Mouse (Mus musculus): ENCODE measurements around the gene Myh2. TPM values are rescaled to one million over a fixed set of nuclear protein-coding genes. Genes with fewer than 3 reads are reported as not detected.
A peak's percentile ranks its signal among the peaks of the same experiment; 100 is the strongest.

The Myh2 gene
- polyA plus RNA-seq, 1 experiment from 2014 or later, result 0.43 TPM

GRCm38 (mm10) chr11:67228731-67229130 lies 57.9 kb downstream of the Myh2 start:
- Histone ChIP-seq H3K27me3 (ENCODE audit: control insufficient read depth, insufficient read depth, low read length) (no peaks in the 10 kb centered on the region), H3K27ac (no peak overlapping the region), H3K4me1 (replicated peaks; ENCODE audit: control insufficient read depth, insufficient read depth, low read length) (no peaks in the 10 kb centered on the region), H3K9me3 (ENCODE audit: control insufficient read depth, low read length) (no peaks in the 10 kb centered on the region), H3K36me3 (replicated peaks; ENCODE audit: control insufficient read depth, insufficient read depth) (no peaks in the 10 kb centered on the region), H3K4me3 (replicated peaks; ENCODE audit: low read length) (no peak overlapping the region), H3K4me2 (replicated peaks) (no peak overlapping the region), H3K9ac (no peak overlapping the region)
- ATAC-seq (ENCODE audit: low FRiP score), result no peak
- WGBS, result 86% methylated on average over 3 of the region's 3 CpGs
- DNase-seq (ENCODE audit: low spot score), result no peak

GRCm38 (mm10) chr11:67229166-67229565 lies 58.3 kb downstream of the Myh2 start:
- 86% methylated on average over 5 of the region's 5 CpGs for WGBS
- no peaks in the 10 kb centered on the region for H3K36me3 ChIP-seq (replicated peaks; ENCODE audit: control insufficient read depth, insufficient read depth)

GRCm38 (mm10) chr11:67229946-67230345 lies 59.1 kb downstream of the Myh2 start:
- Histone ChIP-seq H3K27me3 (ENCODE audit: control insufficient read depth, insufficient read depth, low read length) (no peaks in the 10 kb centered on the region), H3K4me3 (replicated peaks; ENCODE audit: low read length) (no peak overlapping the region), H3K4me1 (replicated peaks; ENCODE audit: control insufficient read depth, insufficient read depth, low read length) (no peaks in the 10 kb centered on the region), H3K4me2 (replicated peaks) (no peak overlapping the region), H3K9ac (no peak overlapping the region), H3K9me3 (ENCODE audit: control insufficient read depth, low read length) (no peaks in the 10 kb centered on the region), H3K27ac (no peak overlapping the region), H3K36me3 (replicated peaks; ENCODE audit: control insufficient read depth, insufficient read depth) (no peaks in the 10 kb centered on the region)
- 87% methylated on average over 2 of the region's 2 CpGs for WGBS
- no peak for DNase-seq (ENCODE audit: low spot score)
- no peak for ATAC-seq (ENCODE audit: low FRiP score)

More at GRCm38 (mm10) chr11:67229166-67229565, 58.3 kb downstream of the Myh2 start:
- Histone ChIP-seq H3K4me3 (replicated peaks; ENCODE audit: low read length) (no peak overlapping the region), H3K9me3 (ENCODE audit: control insufficient read depth, low read length) (no peaks in the 10 kb centered on the region), H3K27ac (no peak overlapping the region), H3K9ac (no peak overlapping the region), H3K4me1 (replicated peaks; ENCODE audit: control insufficient read depth, insufficient read depth, low read length) (no peaks in the 10 kb centered on the region), H3K4me2 (replicated peaks) (no peak overlapping the region), H3K27me3 (ENCODE audit: control insufficient read depth, insufficient read depth, low read length) (no peaks in the 10 kb centered on the region)
- ATAC-seq (ENCODE audit: low FRiP score) (no peak), DNase-seq (ENCODE audit: low spot score) (no peak)

- ATAC-seq (ENCODE audit: low FRiP score), result no peak
- Histone ChIP-seq H3K27ac (no peak overlapping the region), H3K9ac (no peak overlapping the region), H3K4me2 (replicated peaks) (no peak overlapping the region), H3K27me3 (ENCODE audit: control insufficient read depth, insufficient read depth, low read length) (no peaks in the 10 kb centered on the region), H3K4me3 (replicated peaks; ENCODE audit: low read length) (no peak overlapping the region), H3K36me3 (replicated peaks; ENCODE audit: control insufficient read depth, insufficient read depth) (no peaks in the 10 kb centered on the region), H3K4me1 (replicated peaks; ENCODE audit: control insufficient read depth, insufficient read depth, low read length) (no peaks in the 10 kb centered on the region), H3K9me3 (ENCODE audit: control insufficient read depth, low read length) (no peaks in the 10 kb centered on the region)
- WGBS, result 70% methylated on average over 5 of the region's 5 CpGs
- peak; percentile 61 for DNase-seq (ENCODE audit: low spot score)
Measured at GRCm38 (mm10) chr11:67235639-67236358, 65.0 kb downstream of the Myh2 start.

GRCm38 (mm10) chr11:67236799-67237198 lies 66.0 kb downstream of the Myh2 start:
- Histone ChIP-seq H3K36me3 (replicated peaks; ENCODE audit: control insufficient read depth, insufficient read depth) (no peaks in the 10 kb centered on the region), H3K27ac (no peak overlapping the region), H3K4me3 (replicated peaks; ENCODE audit: low read length) (no peak overlapping the region), H3K27me3 (ENCODE audit: control insufficient read depth, insufficient read depth, low read length) (no peaks in the 10 kb centered on the region), H3K9me3 (ENCODE audit: control insufficient read depth, low read length) (no peaks in the 10 kb centered on the region), H3K9ac (no peak overlapping the region), H3K4me2 (replicated peaks) (no peak overlapping the region), H3K4me1 (replicated peaks; ENCODE audit: control insufficient read depth, insufficient read depth, low read length) (no peaks in the 10 kb centered on the region)
- ATAC-seq (ENCODE audit: low FRiP score) (no peak), DNase-seq (ENCODE audit: low spot score) (no peak)
- WGBS, result 90% methylated on average over 9 of the region's 9 CpGs

- Histone ChIP-seq H3K4me1 (replicated peaks; ENCODE audit: control insufficient read depth, insufficient read depth, low read length) (no peaks in the 10 kb centered on the region), H3K27me3 (ENCODE audit: control insufficient read depth, insufficient read depth, low read length) (no peaks in the 10 kb centered on the region), H3K4me3 (replicated peaks; ENCODE audit: low read length) (no peak within 1 kb of the TSS), H3K4me2 (replicated peaks) (no peak within 1 kb of the TSS), H3K9me3 (ENCODE audit: control insufficient read depth, low read length) (no peaks in the 10 kb centered on the region), H3K27ac (no peak within 1 kb of the TSS), H3K36me3 (replicated peaks; ENCODE audit: control insufficient read depth, insufficient read depth) (no peaks in the 10 kb centered on the region), H3K9ac (no peak within 1 kb of the TSS)
- DNase-seq (ENCODE audit: low spot score), result no peak
- no peak for ATAC-seq (ENCODE audit: low FRiP score)
- WGBS, result 77% methylated on average over 5 of the region's 5 CpGs
Measured at GRCm38 (mm10) chr11:67237481-67238079, 66.8 kb downstream of the Myh2 start, which contains the start of gene Myh4. Myh4 (plus strand) TSS chr11:67238029.

GRCm38 (mm10) chr11:67241051-67241450 lies 70.2 kb downstream of the Myh2 start:
- H3K4me3 ChIP-seq (replicated peaks; ENCODE audit: low read length), result no peak overlapping the region
- H3K4me2 ChIP-seq (replicated peaks), result no peak overlapping the region
- 84% methylated on average over 6 of the region's 6 CpGs for WGBS
- H3K4me1 ChIP-seq (replicated peaks; ENCODE audit: control insufficient read depth, insufficient read depth, low read length), result no peaks in the 10 kb centered on the region
- no peak for DNase-seq (ENCODE audit: low spot score)
- no peak overlapping the region for H3K27ac ChIP-seq
- H3K9ac ChIP-seq, result no peak overlapping the region
- H3K9me3 ChIP-seq (ENCODE audit: control insufficient read depth, low read length), result no peaks in the 10 kb centered on the region
- ATAC-seq (ENCODE audit: low FRiP score), result no peak
- no peaks in the 10 kb centered on the region for H3K36me3 ChIP-seq (replicated peaks; ENCODE audit: control insufficient read depth, insufficient read depth)
- no peaks in the 10 kb centered on the region for H3K27me3 ChIP-seq (ENCODE audit: control insufficient read depth, insufficient read depth, low read length)

Other genes starting within 250 kb of the Myh2 start
- not detected in 2 replicates for gene Tmem238l, start 214.4 kb upstream of the Myh2 start, polyA plus RNA-seq (2014; fragmentation: Nextera tagmentation; extraction: Ambion mirVana)
- gene Tmem220, start 145.9 kb upstream of the Myh2 start, polyA plus RNA-seq (2014; fragmentation: Nextera tagmentation; extraction: Ambion mirVana), result 0.59 and 1.1 TPM in 2 replicates
- gene Adprm, start 118.4 kb upstream of the Myh2 start, polyA plus RNA-seq (2014; fragmentation: Nextera tagmentation; extraction: Ambion mirVana), result 32.4 and 37.0 TPM in 2 replicates
- gene Sco1, start 118.4 kb upstream of the Myh2 start, polyA plus RNA-seq (2014; fragmentation: Nextera tagmentation; extraction: Ambion mirVana), result 10.2 and 11.7 TPM in 2 replicates
- 0.17 and 0.23 TPM in 2 replicates for gene Myh3, start 92.7 kb upstream of the Myh2 start, polyA plus RNA-seq (2014; fragmentation: Nextera tagmentation; extraction: Ambion mirVana)
- 0.13 and 0.18 TPM in 2 replicates for gene Myh1, start 29.0 kb downstream of the Myh2 start, polyA plus RNA-seq (2014; fragmentation: Nextera tagmentation; extraction: Ambion mirVana)
- not detected in 2 replicates for gene Myh4, start 67.0 kb downstream of the Myh2 start, polyA plus RNA-seq (2014; fragmentation: Nextera tagmentation; extraction: Ambion mirVana)
- gene Myh8, start 106.1 kb downstream of the Myh2 start, polyA plus RNA-seq (2014; fragmentation: Nextera tagmentation; extraction: Ambion mirVana), result 0.72 and 1.1 TPM in 2 replicates
- gene Myh13, start 150.6 kb downstream of the Myh2 start, polyA plus RNA-seq (2014; fragmentation: Nextera tagmentation; extraction: Ambion mirVana), result 0.13 and 0.70 TPM in 2 replicates